Mouse (Mus musculus) stomach, embryonic 14.5 days (tissue): ENCODE measurements around the gene Efna5. TPM values are rescaled to one million over a fixed set of nuclear protein-coding genes. Genes with fewer than 3 reads are reported as not detected.

ENCODE experiments used
- ATAC-seq: fragments of 200-750 bp; cut with Nextera tagmentation; 2 replicates; pipeline ENCODE4 v1.8.0; 2017; ENCODE audit warnings: low read depth, moderate TSS enrichment; ENCODE audit not compliant: insufficient number of reproducible peaks, insufficient read depth, low FRiP score
- H3K27ac ChIP-seq: fragments of 300-500 bp; sonication (generic); 2 replicates; pipeline ENCODE4 v1.5.1; 2014; ENCODE audit warnings: mild to moderate bottlenecking, low read length, moderate library complexity, mixed read lengths
- H3K27me3 ChIP-seq: fragments of 300-500 bp; sonication (generic); 2 replicates; pipeline ENCODE4 v1.6.1; 2014; ENCODE audit warnings: low read length, control low read depth, mixed read lengths; ENCODE audit not compliant: control insufficient read depth, insufficient read depth
- H3K36me3 ChIP-seq: fragments of 300-500 bp; sonication (generic); 2 replicates; pipeline ENCODE4 v1.6.1; 2014; ENCODE audit warnings: mild to moderate bottlenecking, control low read depth, low read length, moderate library complexity, mixed read lengths; ENCODE audit not compliant: control insufficient read depth, insufficient read depth
- H3K4me1 ChIP-seq: fragments of 300-500 bp; sonication (generic); 2 replicates; pipeline ENCODE4 v1.6.1; 2014; ENCODE audit warnings: low read length, control low read depth, mixed read lengths; ENCODE audit not compliant: control insufficient read depth, insufficient read depth
- H3K4me2 ChIP-seq: fragments of 300-500 bp; sonication (generic); replicated peaks from 2 replicates; pipeline ENCODE4 v1.6.1; 2014; ENCODE audit warnings: low read depth, low read length, control low read depth
- H3K4me3 ChIP-seq: fragments of 300-500 bp; sonication (generic); 2 replicates; pipeline ENCODE4 v1.5.1; 2014; ENCODE audit warnings: low read depth, low read length, control low read depth
- H3K9ac ChIP-seq: fragments of 300-500 bp; sonication (generic); replicated peaks from 2 replicates; pipeline ENCODE4 v1.6.1; 2014; ENCODE audit warnings: low read depth, mild to moderate bottlenecking, control low read depth, low read length, moderate library complexity, mixed read lengths
- H3K9me3 ChIP-seq: fragments of 300-500 bp; sonication (generic); 2 replicates; pipeline ENCODE4 v1.6.1; 2016; ENCODE audit warnings: low read depth, low read length, control low read depth; ENCODE audit not compliant: control insufficient read depth
- WGBS: fragments of 180-500 bp; shearing (Covaris S2); extraction: QIAGEN DNeasy Blood & Tissue Kit; methylation state at CpG from one replicate; pipeline ENCODE4 v1.1.7; 2014; 5-methylcytosine and 5-hydroxymethylcytosine counted together
- polyA plus RNA-seq: library from polyadenylated mRNA; unstranded; fragments of >200 nt; fragmentation: Nextera tagmentation; extraction: Ambion mirVana; gene quantifications from 2 replicates; pipeline ENCODE4 v1.2.1, GENCODE M21; 2014

Efna5 gene
- polyA plus RNA-seq, 1 experiment from 2014 or later: 58.6 TPM

- 78% methylated on average over 1 of the region's 1 CpGs for WGBS
- Histone ChIP-seq H3K4me2 (no peak overlapping the region), H3K27ac (no peak overlapping the region), H3K4me1 (peaks cover 2% of the 10 kb centered on the region; the same call in 1 of the 2 replicates), H3K36me3 (no peaks in the 10 kb centered on the region), H3K9ac (no peak overlapping the region), H3K9me3 (no peaks in the 10 kb centered on the region), H3K4me3 (no peak overlapping the region), H3K27me3 (no peaks in the 10 kb centered on the region)
- ATAC-seq: no peak
These were observed 252.6 kb downstream of the Efna5 start for GRCm38 (mm10) chr17:62628474-62628873.

DNA sequence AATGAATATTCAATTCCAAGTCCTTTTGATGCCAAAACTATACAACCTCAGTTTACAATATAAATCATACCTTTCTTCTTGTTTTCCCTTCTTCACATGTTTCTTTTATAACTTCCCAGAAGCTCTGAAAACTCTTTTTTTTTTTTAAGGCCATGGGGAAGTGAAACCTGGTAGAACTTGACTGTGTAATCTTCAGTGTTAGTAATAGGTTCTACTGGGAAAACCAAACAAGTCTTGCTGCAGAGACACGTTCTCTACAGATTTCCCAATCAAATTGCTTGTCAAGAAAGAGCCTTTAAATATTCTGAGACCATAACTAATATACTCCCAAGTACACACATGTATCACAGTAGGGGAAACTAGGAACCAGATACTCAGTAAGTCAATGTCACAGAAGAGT lies 253.6 kb downstream of the Efna5 start:
- H3K9ac ChIP-seq: no peak overlapping the region
- H3K4me2 ChIP-seq: no peak overlapping the region
- no peak overlapping the region for H3K4me3 ChIP-seq
- WGBS: 64% methylated on average over 1 of the region's 1 CpGs
- ATAC-seq: no peak
- H3K27me3 ChIP-seq: no peaks in the 10 kb centered on the region
- no peaks in the 10 kb centered on the region for H3K36me3 ChIP-seq
- no peaks in the 10 kb centered on the region for H3K9me3 ChIP-seq
- peaks cover 2% of the 10 kb centered on the region; the same call in 1 of the 2 replicates for H3K4me1 ChIP-seq
- no peak overlapping the region for H3K27ac ChIP-seq

DNA sequence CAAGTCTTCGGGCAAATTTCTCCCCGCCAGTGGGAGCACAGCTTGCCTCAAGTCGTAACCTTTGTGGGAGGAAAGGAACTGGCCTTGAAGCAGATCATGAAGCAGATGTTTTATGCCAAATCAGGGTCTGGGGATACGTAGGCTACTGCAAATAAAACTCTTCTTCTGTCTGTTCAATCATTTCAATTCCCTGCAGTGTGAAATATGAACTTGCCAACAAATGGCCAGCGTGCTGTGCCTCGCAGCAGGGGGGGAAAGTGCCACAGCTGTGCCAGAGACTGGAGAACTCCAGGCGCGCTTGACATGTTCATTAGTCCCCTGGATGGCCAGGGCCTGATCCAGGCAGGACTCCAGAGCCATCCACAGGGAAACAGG lies 255.5 kb downstream of the Efna5 start:
- Histone ChIP-seq H3K27me3 (no peaks in the 10 kb centered on the region), H3K9ac (no peak overlapping the region), H3K36me3 (no peaks in the 10 kb centered on the region), H3K4me1 (peaks cover 2% of the 10 kb centered on the region; the same call in 1 of the 2 replicates), H3K4me2 (no peak overlapping the region), H3K9me3 (no peaks in the 10 kb centered on the region), H3K4me3 (no peak overlapping the region), H3K27ac (no peak overlapping the region)
- no peak for ATAC-seq
- WGBS: 60% methylated on average over 8 of the region's 8 CpGs

DNA sequence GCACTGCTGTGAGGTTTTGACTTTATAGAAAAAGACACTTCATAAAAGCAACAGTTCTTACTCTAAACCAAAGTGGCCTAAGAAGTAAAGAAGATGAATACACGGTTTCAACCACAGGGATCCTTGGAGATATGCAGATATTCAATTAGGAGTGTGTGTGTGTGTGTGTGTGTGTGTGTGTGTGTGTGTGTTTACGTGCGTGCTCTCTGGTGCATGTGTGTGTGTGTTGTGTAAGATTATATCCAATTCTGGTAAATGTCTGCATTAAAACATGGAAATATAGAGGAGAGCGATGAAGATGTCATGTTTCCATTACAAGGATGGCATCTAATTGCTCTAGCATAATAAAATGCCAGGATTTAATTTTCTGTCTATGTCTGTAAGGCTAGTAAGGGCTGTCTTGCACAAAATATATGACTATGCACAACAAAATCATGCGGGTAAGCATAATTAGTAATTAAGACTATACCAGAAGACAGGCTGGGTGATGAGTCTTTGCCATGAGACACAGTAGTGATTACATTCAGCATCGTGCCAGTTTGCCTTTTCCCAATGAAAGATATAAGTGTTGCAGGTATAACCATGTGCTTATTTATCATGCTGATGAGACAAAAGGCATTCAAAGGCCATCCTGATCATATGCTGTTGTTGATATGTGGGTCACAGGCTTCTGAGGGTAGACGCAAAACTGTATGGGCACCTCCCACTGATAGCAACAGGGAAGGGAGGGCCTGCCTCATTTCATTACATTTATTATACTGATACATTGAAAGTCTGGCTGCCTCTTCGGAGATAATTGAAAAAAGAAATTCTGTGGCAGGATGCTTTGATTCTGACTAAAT lies 256.1 kb downstream of the Efna5 start:
- Histone ChIP-seq H3K9me3 (no peaks in the 10 kb centered on the region), H3K9ac (no peak overlapping the region), H3K36me3 (no peaks in the 10 kb centered on the region), H3K27ac (no peak overlapping the region), H3K4me1 (peaks cover 2% of the 10 kb centered on the region; the same call in 1 of the 2 replicates), H3K4me3 (no peak overlapping the region), H3K27me3 (no peaks in the 10 kb centered on the region), H3K4me2 (no peak overlapping the region)
- ATAC-seq: no peak
- 79% methylated on average over 8 of the region's 8 CpGs for WGBS

- Histone ChIP-seq H3K4me1 (peaks cover 2% of the 10 kb centered on the region; the same call in 1 of the 2 replicates), H3K27me3 (no peaks in the 10 kb centered on the region), H3K9ac (no peak overlapping the region), H3K36me3 (no peaks in the 10 kb centered on the region), H3K27ac (no peak overlapping the region), H3K9me3 (no peaks in the 10 kb centered on the region), H3K4me3 (no peak overlapping the region), H3K4me2 (no peak overlapping the region)
- 94% methylated on average over 3 of the region's 3 CpGs for WGBS
- no peak for ATAC-seq
These were observed 257.9 kb downstream of the Efna5 start for GRCm38 (mm10) chr17:62623224-62623623.

DNA sequence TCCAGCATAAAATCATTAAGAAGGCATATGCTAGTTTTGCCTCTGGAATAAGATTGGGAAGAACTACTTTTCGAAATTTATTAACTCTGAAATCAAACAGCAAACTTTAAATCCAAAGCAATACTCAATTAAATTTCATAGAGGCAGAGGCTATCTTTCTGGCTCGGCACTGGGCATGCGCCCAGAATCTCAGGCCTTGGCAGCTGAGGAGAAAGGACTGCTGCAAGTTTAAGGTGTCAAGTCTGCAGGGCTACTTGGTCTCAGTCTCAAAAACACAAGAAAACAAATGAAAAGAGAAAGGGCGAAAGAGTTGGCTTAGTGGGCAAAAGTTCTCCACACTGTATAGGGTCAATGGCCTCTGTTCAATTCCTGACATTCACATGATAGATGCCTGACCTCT lies 258.6 kb downstream of the Efna5 start:
- H3K9ac ChIP-seq: no peak overlapping the region
- no peak overlapping the region for H3K4me2 ChIP-seq
- no peak overlapping the region for H3K27ac ChIP-seq
- whole genome bisulfite sequencing: 79% methylated on average over 4 of the region's 4 CpGs
- H3K4me1 ChIP-seq: no peaks in the 10 kb centered on the region
- no peaks in the 10 kb centered on the region for H3K27me3 ChIP-seq
- no peak for ATAC-seq
- no peaks in the 10 kb centered on the region for H3K36me3 ChIP-seq
- H3K4me3 ChIP-seq: no peak overlapping the region
- no peaks in the 10 kb centered on the region for H3K9me3 ChIP-seq

DNA sequence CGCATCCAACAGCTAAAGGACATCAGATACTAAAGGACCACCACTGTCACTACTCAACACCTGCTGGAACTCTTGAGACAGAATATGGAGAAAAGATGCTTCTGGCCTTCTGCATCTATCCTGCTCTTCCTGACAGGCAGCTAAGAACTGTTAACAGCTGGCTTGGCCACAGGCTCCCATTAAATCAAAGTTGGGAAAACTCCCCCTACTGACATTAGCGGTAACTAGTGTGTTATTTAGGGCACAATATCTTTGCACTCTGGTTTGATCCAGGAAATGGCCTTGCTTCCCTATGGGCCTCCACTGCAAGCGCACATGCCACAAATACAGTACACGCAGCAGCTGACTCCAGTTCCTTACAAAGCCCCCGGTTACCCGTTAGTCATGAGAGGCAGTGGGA lies 266.0 kb downstream of the Efna5 start:
- no peaks in the 10 kb centered on the region for H3K27me3 ChIP-seq
- 55% methylated on average over 6 of the region's 6 CpGs for WGBS
- 0 out of 2 replicates have a peak, but pooled peaks cover 8% of the 10 kb centered on the region for H3K4me1 ChIP-seq
- no peak overlapping the region for H3K27ac ChIP-seq
- H3K4me2 ChIP-seq: no peak overlapping the region
- ATAC-seq: no peak
- H3K36me3 ChIP-seq: no peaks in the 10 kb centered on the region
- H3K4me3 ChIP-seq: no peak overlapping the region
- H3K9me3 ChIP-seq: no peaks in the 10 kb centered on the region
- no peak overlapping the region for H3K9ac ChIP-seq

DNA sequence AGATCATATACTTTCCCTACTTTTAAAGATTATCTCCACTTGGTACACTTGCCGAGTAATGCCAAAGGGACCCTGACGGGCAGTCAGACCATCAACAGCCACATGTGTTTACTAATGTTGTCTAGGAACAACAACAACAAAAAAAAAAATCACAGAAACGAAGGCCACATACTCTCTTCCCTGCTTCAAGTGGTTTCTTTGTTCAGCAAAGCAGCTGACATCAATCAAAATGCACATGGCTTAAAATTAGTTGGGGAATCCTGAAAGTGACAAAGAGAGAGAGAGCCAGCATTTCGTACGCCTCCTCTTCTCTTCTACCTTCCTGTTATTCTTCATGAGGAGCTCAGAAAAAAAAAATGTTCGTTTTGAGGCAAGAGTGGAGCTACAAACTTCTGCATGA lies 266.4 kb downstream of the Efna5 start:
- Histone ChIP-seq H3K4me1 (0 out of 2 replicates have a peak, but pooled peaks cover 8% of the 10 kb centered on the region), H3K9me3 (no peaks in the 10 kb centered on the region), H3K36me3 (no peaks in the 10 kb centered on the region), H3K9ac (no peak overlapping the region), H3K27ac (no peak overlapping the region), H3K27me3 (no peaks in the 10 kb centered on the region), H3K4me3 (no peak overlapping the region), H3K4me2 (no peak overlapping the region)
- 39% methylated on average over 6 of the region's 6 CpGs for WGBS
- no peak for ATAC-seq
